Mouse (Mus musculus): ENCODE results near the gene Ints1. TPM values are rescaled to one million over a fixed set of nuclear protein-coding genes. Genes with fewer than 3 reads are reported as not detected.

Gene Ints1
- polyA plus RNA-seq, 1 experiment: 64.4 TPM

GRCm38 (mm10) chr5:139792966-139793337 is 17.5 kb upstream of the Ints1 start:
- H3K27ac ChIP-seq (ENCODE audit: insufficient read depth, low read length): no peak overlapping the region
- WGBS: 51% methylated on average over 3 of the region's 3 CpGs
- no peak for DNase-seq
- H3K4me3 ChIP-seq (replicated peaks; ENCODE audit: insufficient read depth, low read depth, low read length): no peak overlapping the region
- TF ChIP-seq POLR2A (IDR thresholded peaks at IDR 0.05; ENCODE audit: borderline replicate concordance, insufficient read depth, low read length) (no peak), CTCF (IDR thresholded peaks at IDR 0.05; ENCODE audit: borderline replicate concordance, insufficient read depth, low read depth, low read length) (no peak)
- H3K4me1 ChIP-seq (ENCODE audit: control insufficient read depth, insufficient read depth, low read length): peaks cover 16% of the 10 kb centered on the region; the same call in 1 of the 2 replicates
- no peaks in the 10 kb centered on the region for H3K27me3 ChIP-seq (ENCODE audit: control insufficient read depth, insufficient read depth, low read length)

GRCm38 (mm10) chr5:139792159-139792775 is 16.8 kb upstream of the Ints1 start:
- no peak overlapping the region for H3K27ac ChIP-seq (ENCODE audit: insufficient read depth, low read length)

GRCm38 (mm10) chr5:139791227-139792158 is 16.0 kb upstream of the Ints1 start, which contains the start of gene Mafk:
TSS of gene Mafk (plus strand) at chr5:139791513.
- peak; percentile 83 to 84 for DNase-seq
- no peaks in the 10 kb centered on the region for H3K27me3 ChIP-seq (ENCODE audit: control insufficient read depth, insufficient read depth, low read length)
- peaks cover 8% of the 10 kb centered on the region; the same call in 1 of the 2 replicates for H3K4me1 ChIP-seq (ENCODE audit: control insufficient read depth, insufficient read depth, low read length)
- H3K4me3 ChIP-seq (replicated peaks; ENCODE audit: insufficient read depth, low read depth, low read length): peak within 1 kb of the TSS; percentile 50
- 1% methylated on average over 92 of the region's 92 CpGs for WGBS
- H3K27ac ChIP-seq (ENCODE audit: insufficient read depth, low read length): no peak within 1 kb of the TSS
- TF ChIP-seq CTCF (IDR thresholded peaks at IDR 0.05; ENCODE audit: borderline replicate concordance, insufficient read depth, low read depth, low read length) (no peak), POLR2A (IDR thresholded peaks at IDR 0.05; ENCODE audit: borderline replicate concordance, insufficient read depth, low read length) (0 out of 2 replicates have a peak, but pooled peaks have one; percentile 17)

More at GRCm38 (mm10) chr5:139792159-139792775, 16.8 kb upstream of the Ints1 start:
- peaks cover 9% of the 10 kb centered on the region; the same call in 1 of the 2 replicates for H3K4me1 ChIP-seq (ENCODE audit: control insufficient read depth, insufficient read depth, low read length)
- H3K27me3 ChIP-seq (ENCODE audit: control insufficient read depth, insufficient read depth, low read length): no peaks in the 10 kb centered on the region
- WGBS: 20% methylated on average over 11 of the region's 11 CpGs
- no peak for DNase-seq
- TF ChIP-seq POLR2A (IDR thresholded peaks at IDR 0.05; ENCODE audit: borderline replicate concordance, insufficient read depth, low read length): no peak
- no peak for TF ChIP-seq CTCF (IDR thresholded peaks at IDR 0.05; ENCODE audit: borderline replicate concordance, insufficient read depth, low read depth, low read length)
- H3K4me3 ChIP-seq (replicated peaks; ENCODE audit: insufficient read depth, low read depth, low read length): peak overlapping the region; percentile 50

GRCm38 (mm10) chr5:139789466-139789865 is 14.0 kb upstream of the Ints1 start:
- TF ChIP-seq POLR2A (IDR thresholded peaks at IDR 0.05; ENCODE audit: borderline replicate concordance, insufficient read depth, low read length): no peak
- TF ChIP-seq CTCF (IDR thresholded peaks at IDR 0.05; ENCODE audit: borderline replicate concordance, insufficient read depth, low read depth, low read length): peak; percentile 6; the same call in 1 of the 2 replicates
- H3K27me3 ChIP-seq (ENCODE audit: control insufficient read depth, insufficient read depth, low read length): no peaks in the 10 kb centered on the region
- peaks cover 8% of the 10 kb centered on the region; the same call in 1 of the 2 replicates for H3K4me1 ChIP-seq (ENCODE audit: control insufficient read depth, insufficient read depth, low read length)

GRCm38 (mm10) chr5:139781406-139781805 is 5.9 kb upstream of the Ints1 start:
- Histone ChIP-seq H3K27me3 (ENCODE audit: control insufficient read depth, insufficient read depth, low read length) (no peaks in the 10 kb centered on the region), H3K27ac (ENCODE audit: insufficient read depth, low read length) (no peak overlapping the region), H3K4me1 (ENCODE audit: control insufficient read depth, insufficient read depth, low read length) (no peaks in the 10 kb centered on the region), H3K4me3 (replicated peaks; ENCODE audit: insufficient read depth, low read depth, low read length) (no peak overlapping the region)
- TF ChIP-seq POLR2A (IDR thresholded peaks at IDR 0.05; ENCODE audit: borderline replicate concordance, insufficient read depth, low read length) (no peak), CTCF (IDR thresholded peaks at IDR 0.05; ENCODE audit: borderline replicate concordance, insufficient read depth, low read depth, low read length) (no peak)
- WGBS: 75% methylated on average over 8 of the region's 8 CpGs
- DNase-seq: no peak

More at GRCm38 (mm10) chr5:139789466-139789865, 14.0 kb upstream of the Ints1 start:
- 59% methylated on average over 4 of the region's 4 CpGs for WGBS
- no peak for DNase-seq
- Histone ChIP-seq H3K4me3 (replicated peaks; ENCODE audit: insufficient read depth, low read depth, low read length) (no peak overlapping the region), H3K27ac (ENCODE audit: insufficient read depth, low read length) (no peak overlapping the region)

- H3K4me3 ChIP-seq (replicated peaks; ENCODE audit: insufficient read depth, low read depth, low read length): no peak overlapping the region
- TF ChIP-seq POLR2A (IDR thresholded peaks at IDR 0.05; ENCODE audit: borderline replicate concordance, insufficient read depth, low read length): no peak
- TF ChIP-seq CTCF (IDR thresholded peaks at IDR 0.05; ENCODE audit: borderline replicate concordance, insufficient read depth, low read depth, low read length): no peak
- 0 out of 2 replicates have a peak, but pooled peaks cover 4% of the 10 kb centered on the region for H3K4me1 ChIP-seq (ENCODE audit: control insufficient read depth, insufficient read depth, low read length)
- H3K27me3 ChIP-seq (ENCODE audit: control insufficient read depth, insufficient read depth, low read length): no peaks in the 10 kb centered on the region
- 56% methylated on average over 5 of the region's 5 CpGs for WGBS
- H3K27ac ChIP-seq (ENCODE audit: insufficient read depth, low read length): no peak overlapping the region
- DNase-seq: no peak
Measured at GRCm38 (mm10) chr5:139776966-139777365, 1.5 kb upstream of the Ints1 start.

GRCm38 (mm10) chr5:139768216-139768615 is 7.3 kb downstream of the Ints1 start:
- DNase-seq: no peak
- H3K4me3 ChIP-seq (replicated peaks; ENCODE audit: insufficient read depth, low read depth, low read length): no peak overlapping the region
- no peak overlapping the region for H3K27ac ChIP-seq (ENCODE audit: insufficient read depth, low read length)
- 67% methylated on average over 8 of the region's 8 CpGs for WGBS
- no peaks in the 10 kb centered on the region for H3K4me1 ChIP-seq (ENCODE audit: control insufficient read depth, insufficient read depth, low read length)
- no peaks in the 10 kb centered on the region for H3K27me3 ChIP-seq (ENCODE audit: control insufficient read depth, insufficient read depth, low read length)
- TF ChIP-seq CTCF (IDR thresholded peaks at IDR 0.05; ENCODE audit: borderline replicate concordance, insufficient read depth, low read depth, low read length): no peak
- TF ChIP-seq POLR2A (IDR thresholded peaks at IDR 0.05; ENCODE audit: borderline replicate concordance, insufficient read depth, low read length): no peak

Measured in cerebellum, adult 2 months (tissue).